Mouse (Mus musculus) megakaryocyte, embryonic 14.5 days (primary cell): Measurements from ENCODE around the gene Ica1l.

Source experiments
- FLI1 ChIP-seq: IDR thresholded peaks from 2 replicates; pipeline ENCODE4 v1.6.1; 2012; ENCODE audit warnings: low read length, inconsistent platforms, mixed read lengths
- GATA1 ChIP-seq: IDR thresholded peaks from 3 replicates; pipeline ENCODE4 v1.6.1; 2012; ENCODE audit warnings: mixed read lengths, low read length, inconsistent platforms, borderline replicate concordance

GRCm38 (mm10) chr1:60008743-60009142, 34.2 kb downstream of the Ica1l start:
- no peak for TF ChIP-seq GATA1
- TF ChIP-seq FLI1, result no peak
